Mouse (Mus musculus): ENCODE data around the gene Ganc. TPM values are rescaled to one million over a fixed set of nuclear protein-coding genes. Genes with fewer than 3 reads are reported as not detected.

Ganc gene
- 24.4 TPM for polyA plus RNA-seq (2014; fragmentation: Illumina TruSeq; extraction: RNeasy Lipid Tissue Mini Kit (QIAGEN cat#74804); ENCODE audit: low read depth, low replicate concordance)

DNA sequence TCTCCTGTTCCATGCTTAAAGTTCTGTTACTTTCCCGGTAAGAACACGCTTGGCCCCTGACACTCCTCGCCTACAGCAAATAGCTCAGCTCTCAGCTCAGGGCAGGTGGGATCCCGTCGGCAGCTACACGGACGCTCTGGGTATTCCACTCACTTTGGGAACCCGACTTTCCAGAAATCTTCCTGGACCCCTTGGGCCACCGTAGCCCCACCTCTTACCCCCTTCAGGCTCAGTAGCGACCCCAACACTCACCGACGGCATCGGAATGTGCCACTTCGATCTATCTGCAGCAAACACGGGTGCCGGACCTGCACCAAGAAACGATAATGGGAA is at the start of gene Ganc:
Ganc (plus strand) TSS at position 244 of the 333 bp plus-strand sequence.

DNA sequence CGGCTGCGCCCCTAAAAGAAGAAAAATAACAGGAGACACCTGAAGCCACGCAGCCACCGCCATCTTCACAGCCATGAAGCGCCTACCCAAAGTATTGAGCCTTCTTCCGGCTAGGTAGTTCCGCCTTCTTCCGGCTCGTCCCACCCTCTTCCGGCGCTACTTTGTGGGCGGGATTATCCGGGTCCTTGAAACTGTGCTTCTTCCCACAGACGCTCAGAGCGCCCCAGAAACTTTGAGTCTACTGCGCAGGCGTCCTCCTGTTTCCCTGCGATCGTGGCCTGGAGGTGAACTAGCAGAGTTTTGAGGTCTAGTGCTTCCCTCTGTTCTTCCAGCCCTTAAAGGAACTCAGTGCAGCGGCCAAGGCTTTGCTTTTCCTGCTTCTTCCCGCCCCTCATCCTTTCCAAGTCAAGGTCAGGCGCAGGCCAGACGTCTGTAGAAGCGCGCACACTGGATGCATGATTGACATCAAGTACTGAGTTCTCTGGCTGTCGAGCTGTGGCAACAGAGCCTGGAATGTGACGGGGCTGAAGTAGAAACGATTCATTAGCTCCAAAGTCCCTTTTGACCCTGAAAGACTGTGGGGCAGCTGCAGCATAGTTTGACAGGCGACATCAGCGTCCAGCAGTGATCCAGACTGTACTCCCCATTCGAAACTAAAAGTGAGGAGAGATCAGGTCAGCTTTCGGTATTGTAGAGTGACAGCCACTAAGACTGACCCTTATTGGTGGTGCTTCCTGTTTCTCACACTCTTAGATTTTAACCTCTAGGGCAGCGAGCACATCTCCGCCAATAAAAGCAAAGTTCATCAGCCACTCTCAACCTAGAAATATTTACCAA is 508 bp downstream of the Ganc start, which contains the start of gene Tmem87a:
Tmem87a (minus strand) TSS at position 128 of the 837 bp plus-strand sequence.

DNA sequence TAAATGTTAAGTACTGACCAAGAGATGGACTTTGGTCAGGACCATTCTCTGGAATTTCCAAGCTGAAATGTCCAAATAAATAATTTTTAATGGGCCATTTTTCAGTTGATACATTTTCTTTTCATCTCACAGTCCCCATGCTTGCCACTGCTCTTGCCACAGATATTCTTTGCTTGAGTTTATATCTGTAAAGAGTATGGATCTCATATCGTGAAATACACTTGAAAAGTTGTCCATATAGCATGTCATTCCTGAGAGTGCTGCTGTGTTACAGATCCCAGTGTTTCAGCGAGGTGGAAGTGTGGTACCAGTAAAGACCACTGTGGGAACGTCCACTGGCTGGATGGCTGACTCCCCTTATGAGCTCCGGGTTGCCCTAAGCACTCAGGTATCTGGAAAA is 52.0 kb downstream of the Ganc start, which contains the start of gene Capn3:
Capn3 (plus strand) TSS at position 301 of the 400 bp plus-strand sequence.

Other genes starting within 250 kb of the Ganc start
- gene Ehd4, start 249.3 kb upstream of the Ganc start, polyA plus RNA-seq (2014; fragmentation: Illumina TruSeq; extraction: RNeasy Lipid Tissue Mini Kit (QIAGEN cat#74804); ENCODE audit: low read depth, low replicate concordance) = 26.5 TPM
- 0.15 TPM for gene Pla2g4e, start 158.6 kb upstream of the Ganc start, polyA plus RNA-seq (2014; fragmentation: Illumina TruSeq; extraction: RNeasy Lipid Tissue Mini Kit (QIAGEN cat#74804); ENCODE audit: low read depth, low replicate concordance)
- gene Pla2g4d, start 114.7 kb upstream of the Ganc start, polyA plus RNA-seq (2014; fragmentation: Illumina TruSeq; extraction: RNeasy Lipid Tissue Mini Kit (QIAGEN cat#74804); ENCODE audit: low read depth, low replicate concordance) = 0.20 TPM
- gene Pla2g4f, start 89.7 kb upstream of the Ganc start, polyA plus RNA-seq (2014; fragmentation: Illumina TruSeq; extraction: RNeasy Lipid Tissue Mini Kit (QIAGEN cat#74804); ENCODE audit: low read depth, low replicate concordance) = 9.0 TPM
- 25.9 TPM for gene Vps39, start 50.8 kb upstream of the Ganc start, polyA plus RNA-seq (2014; fragmentation: Illumina TruSeq; extraction: RNeasy Lipid Tissue Mini Kit (QIAGEN cat#74804); ENCODE audit: low read depth, low replicate concordance)
- 27.8 TPM for gene Tmem87a, start 217 bp downstream of the Ganc start, polyA plus RNA-seq (2014; fragmentation: Illumina TruSeq; extraction: RNeasy Lipid Tissue Mini Kit (QIAGEN cat#74804); ENCODE audit: low read depth, low replicate concordance)
- 12.7 TPM for gene Capn3, start 52.1 kb downstream of the Ganc start, polyA plus RNA-seq (2014; fragmentation: Illumina TruSeq; extraction: RNeasy Lipid Tissue Mini Kit (QIAGEN cat#74804); ENCODE audit: low read depth, low replicate concordance)
- 53.7 TPM for gene Zfp106, start 159.9 kb downstream of the Ganc start, polyA plus RNA-seq (2014; fragmentation: Illumina TruSeq; extraction: RNeasy Lipid Tissue Mini Kit (QIAGEN cat#74804); ENCODE audit: low read depth, low replicate concordance)
- gene Snap23, start 163.8 kb downstream of the Ganc start, polyA plus RNA-seq (2014; fragmentation: Illumina TruSeq; extraction: RNeasy Lipid Tissue Mini Kit (QIAGEN cat#74804); ENCODE audit: low read depth, low replicate concordance) = 35.7 TPM
- gene Haus2, start 205.5 kb downstream of the Ganc start, polyA plus RNA-seq (2014; fragmentation: Illumina TruSeq; extraction: RNeasy Lipid Tissue Mini Kit (QIAGEN cat#74804); ENCODE audit: low read depth, low replicate concordance) = 11.1 TPM
- 20.5 TPM for gene Lrrc57, start 205.6 kb downstream of the Ganc start, polyA plus RNA-seq (2014; fragmentation: Illumina TruSeq; extraction: RNeasy Lipid Tissue Mini Kit (QIAGEN cat#74804); ENCODE audit: low read depth, low replicate concordance)
- gene Stard9, start 225.2 kb downstream of the Ganc start, polyA plus RNA-seq (2014; fragmentation: Illumina TruSeq; extraction: RNeasy Lipid Tissue Mini Kit (QIAGEN cat#74804); ENCODE audit: low read depth, low replicate concordance) = 9.2 TPM